Mouse (Mus musculus): ENCODE measurements around the gene Mmp28.

Mmp28 gene

DNA sequence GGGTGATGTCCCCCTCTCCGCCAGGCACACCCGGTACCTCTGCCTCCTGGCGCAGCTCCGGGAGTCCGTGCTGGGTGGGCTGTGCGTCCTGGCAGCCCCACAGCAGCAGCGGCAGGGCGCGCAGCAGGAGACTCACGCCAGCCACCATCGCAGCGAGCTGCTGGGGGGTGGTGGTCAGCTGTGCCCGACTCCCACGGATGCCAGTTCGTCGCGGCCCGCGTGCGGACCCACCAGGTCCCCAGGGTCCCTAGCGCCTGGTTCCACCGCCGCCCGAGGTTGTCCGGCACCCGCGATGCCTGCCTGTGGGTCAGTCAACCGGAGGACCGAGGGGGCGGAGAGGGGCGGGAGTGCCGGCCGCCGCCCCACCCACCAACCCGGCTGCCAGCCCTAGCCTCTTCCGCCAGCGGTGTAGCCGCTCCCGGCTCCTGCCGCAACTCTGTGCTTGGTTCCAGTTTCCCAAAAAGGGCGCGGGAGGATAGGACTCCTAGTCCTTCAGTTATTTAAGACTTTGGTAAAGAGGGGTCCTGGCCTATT lies at the start of gene Mmp28:
Mmp28 (minus strand) TSS at position 361 of the 534 bp plus-strand sequence.
- no peak for DNase-seq (ENCODE audit: low read depth)

DNA sequence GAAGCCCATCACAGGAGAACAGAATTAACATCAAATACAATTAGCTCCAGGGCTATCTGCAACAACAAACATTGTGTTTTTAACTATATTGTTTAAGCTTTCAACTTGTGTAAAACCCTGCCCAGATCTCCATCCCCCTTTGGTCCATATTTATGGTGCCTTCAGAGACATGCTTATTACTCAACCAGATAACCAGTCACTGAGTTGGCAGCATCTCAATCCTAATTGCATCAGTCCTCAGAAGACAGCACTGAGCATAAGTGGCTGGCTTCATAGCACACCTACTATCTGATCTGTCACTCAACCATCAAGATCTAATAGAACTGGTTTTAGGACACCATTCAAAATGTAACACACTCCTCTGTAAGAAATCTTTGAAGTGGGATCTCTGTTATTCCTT lies 46.6 kb upstream of the Mmp28 start:
- no peak for DNase-seq (ENCODE audit: low read depth)

DNA sequence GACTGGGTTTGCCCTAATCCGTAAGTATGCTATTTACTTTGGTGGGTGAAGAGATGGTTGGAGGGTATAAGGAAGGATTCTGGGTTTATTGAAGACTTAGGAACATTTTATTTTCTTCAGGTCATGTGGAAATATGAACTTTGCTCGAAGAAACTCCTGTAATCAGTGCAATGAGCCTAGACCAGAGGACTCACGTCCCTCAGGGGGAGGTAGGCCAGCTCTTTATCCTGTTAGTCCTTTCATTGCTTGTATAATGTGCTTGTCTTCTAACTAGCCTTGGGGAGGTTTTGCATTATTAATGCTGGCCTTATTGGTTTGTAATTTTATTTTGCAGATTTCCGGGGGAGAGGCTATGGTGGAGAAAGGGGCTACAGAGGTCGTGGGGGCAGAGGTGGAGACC lies 41.4 kb upstream of the Mmp28 start:
- no peak for DNase-seq (ENCODE audit: low read depth)

DNA sequence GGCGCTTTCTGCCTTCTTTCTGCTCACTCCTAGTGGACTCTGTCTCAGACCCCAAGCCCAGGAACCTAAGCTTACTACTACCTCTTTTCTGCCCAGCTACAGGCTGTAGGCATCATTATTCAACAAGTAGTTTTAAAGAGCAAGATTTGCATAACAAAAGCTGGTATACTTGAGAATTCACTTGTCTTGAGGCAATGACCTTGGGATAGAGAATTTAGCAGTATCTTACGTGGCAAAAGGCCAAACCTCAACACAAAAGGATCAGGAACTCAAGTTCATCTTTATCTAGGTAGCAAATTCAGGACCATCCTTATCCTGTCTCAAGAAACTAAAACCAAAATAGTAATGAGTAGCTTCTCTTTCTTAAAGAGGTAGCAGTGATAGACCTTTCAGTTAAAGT lies 32.7 kb upstream of the Mmp28 start:
- no peak for DNase-seq (ENCODE audit: low read depth)

DNA sequence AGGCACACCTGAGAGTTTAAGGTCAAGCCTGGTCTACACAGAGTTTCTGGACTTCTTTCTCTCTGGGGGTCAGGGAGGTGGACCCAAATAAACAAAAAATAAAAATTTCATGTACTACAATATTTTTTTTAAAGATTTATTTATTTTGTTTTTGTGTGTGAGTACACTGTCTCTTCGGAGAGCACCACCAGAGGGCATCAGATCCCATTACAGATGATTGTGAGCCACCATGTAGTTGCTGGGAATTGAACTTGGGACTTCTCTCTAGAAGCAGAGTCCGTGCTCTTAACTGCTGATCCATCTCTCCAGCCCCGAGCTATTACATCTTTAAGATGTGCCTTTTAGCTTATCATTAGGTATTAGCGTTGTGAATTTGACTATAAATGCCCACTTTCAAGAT lies 28.6 kb upstream of the Mmp28 start:
- DNase-seq (ENCODE audit: low read depth): no peak

DNA sequence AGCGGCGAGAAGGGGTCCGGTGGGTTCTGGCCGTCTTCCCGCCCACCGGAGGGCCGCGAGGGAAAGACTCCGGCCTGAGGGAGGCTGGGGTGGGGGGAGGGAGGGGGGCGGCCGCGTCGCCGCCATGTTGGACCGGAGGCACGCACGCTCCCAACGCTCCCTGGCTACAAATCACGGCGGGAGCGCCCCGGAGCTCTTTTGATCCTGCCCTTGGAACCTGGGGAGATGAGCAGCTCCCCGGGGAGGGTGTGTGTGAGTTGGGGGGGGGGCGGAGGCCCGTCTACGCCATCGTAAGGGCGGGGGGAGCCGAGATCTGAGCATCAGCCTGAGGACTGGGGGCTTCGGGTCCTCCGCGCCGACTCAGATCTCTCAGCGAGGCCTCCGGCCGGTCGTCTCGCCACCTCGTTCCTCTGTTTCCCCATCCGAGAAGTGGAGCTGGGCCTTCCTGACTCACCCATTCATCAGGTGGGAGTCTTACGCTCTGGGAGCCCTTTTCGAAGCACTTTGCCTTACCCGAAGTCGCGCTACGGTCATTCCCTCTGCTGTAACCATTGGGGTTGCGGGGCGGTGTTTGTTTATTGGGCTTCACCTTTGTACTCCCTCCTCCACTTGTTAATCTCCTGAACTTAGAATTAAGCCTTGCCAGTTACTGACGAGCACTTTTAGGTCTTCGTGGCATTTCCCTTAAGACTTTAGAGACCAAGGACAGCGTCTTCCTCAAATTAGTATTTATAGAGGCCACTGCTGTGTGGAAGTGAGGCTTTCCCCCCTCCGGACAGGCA lies 10.6 kb upstream of the Mmp28 start:
- no peak for DNase-seq (ENCODE audit: low read depth)

DNA sequence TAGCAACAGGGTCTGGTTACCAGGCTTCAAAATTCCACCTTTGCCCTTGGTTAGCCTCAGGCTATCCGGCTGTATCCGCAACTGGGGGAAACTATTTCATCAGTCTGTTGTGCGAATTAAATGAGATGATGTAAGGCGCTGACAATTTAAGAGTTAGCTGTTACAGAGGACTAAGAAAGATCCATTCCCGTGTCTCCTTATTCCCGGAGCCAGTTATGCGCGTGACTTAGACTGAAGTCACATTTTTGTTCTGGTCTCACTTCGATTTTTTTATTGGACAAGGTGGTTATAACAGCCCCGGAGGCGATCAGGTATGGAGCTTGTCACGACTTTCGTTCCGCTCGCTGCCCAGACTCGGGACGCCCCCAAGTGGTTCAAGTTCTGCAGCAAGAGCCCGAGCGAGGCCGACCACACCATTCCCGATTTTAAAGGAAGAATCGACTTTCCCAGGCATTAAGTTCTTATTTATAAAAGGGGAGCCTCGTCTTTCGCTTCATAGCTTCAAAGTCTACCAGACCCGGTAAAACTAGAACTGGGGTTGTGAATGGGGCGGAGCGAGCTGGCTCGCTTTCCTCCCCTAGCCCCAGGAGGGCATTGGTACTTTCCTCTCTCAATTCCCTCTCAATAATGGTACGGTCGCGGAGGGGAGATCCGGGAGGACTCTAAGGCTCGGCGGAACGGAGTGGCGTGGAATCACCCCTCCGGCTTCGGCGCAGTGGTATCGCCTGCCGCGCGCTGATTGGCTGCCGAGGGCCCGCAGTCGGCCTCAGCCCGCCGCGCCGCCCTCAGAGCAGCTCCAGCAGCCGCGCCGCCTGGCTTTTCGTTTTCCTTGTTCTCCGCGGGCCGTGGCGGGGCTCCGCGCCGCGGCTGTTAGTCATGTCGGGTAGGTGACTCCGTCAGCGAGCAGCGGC lies 9.7 kb upstream of the Mmp28 start, which contains the start of gene Taf15:
Taf15 (plus strand) TSS at position 763 of the 911 bp plus-strand sequence.
- DNase-seq (ENCODE audit: low read depth): peak; percentile 99

DNA sequence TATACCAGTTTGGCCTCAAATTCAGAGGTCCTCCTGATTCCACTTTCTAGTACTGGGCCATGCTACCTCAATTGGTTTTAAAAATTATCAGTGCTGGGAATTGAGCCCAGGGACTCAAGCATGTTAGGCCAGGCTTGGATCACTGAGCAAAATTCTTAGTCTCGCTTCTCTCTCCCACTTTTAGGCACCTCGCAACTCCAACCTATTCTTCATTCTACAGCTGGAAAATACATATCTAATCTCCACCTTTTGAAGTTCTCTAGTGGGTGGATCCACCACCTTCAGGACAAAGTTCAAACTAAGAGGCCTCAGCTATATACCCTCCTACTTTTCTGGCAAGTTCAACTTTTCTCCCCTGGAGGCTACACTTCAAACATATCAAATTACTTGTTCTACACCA lies 8.9 kb upstream of the Mmp28 start:
- DNase-seq (ENCODE audit: low read depth): no peak

DNA sequence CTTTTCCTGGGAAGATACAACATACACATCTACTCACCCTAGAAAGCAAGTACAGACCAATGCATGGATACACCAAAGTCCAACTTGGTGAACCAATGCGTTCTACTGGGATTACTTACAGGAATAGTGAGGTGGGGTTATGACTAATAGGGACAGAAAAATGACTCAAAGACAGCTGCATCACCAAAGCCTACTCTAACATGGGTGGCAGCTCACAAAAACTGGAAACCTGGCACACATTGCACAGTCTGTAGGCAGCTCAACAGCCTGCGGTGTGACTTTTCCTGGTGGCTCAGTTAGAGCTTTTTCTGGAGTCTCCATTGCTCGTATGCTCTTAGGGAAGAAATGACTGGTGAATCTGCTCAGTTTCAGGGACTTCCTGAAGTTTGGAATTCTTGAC lies 5.9 kb upstream of the Mmp28 start:
- DNase-seq (ENCODE audit: low read depth): no peak

DNA sequence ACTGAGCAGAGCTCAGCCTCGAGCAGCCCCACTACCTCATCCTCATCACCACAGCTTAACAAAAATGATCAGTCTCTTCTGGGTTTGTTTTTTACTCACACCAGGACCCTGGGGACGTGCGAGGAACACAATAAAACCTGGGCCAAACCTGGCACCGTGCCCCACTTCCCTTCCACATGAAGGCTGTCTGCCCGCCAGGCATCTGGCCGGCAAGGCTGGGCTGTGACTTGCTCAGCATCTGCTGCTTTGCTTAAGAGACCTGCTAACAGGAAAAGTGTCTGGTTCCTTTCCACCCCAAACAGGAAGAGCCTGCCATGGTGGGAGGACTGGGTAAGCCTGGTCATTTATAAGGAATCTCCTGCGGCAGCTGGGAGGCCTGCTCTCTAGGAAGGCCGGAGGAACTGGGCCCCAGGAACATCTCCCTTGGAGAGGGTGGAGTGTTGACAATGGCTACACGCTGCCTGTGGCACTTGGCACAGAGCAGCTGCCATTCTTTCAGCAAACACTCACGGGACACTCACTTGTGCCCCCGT lies 4.3 kb upstream of the Mmp28 start:
- DNase-seq (ENCODE audit: low read depth): no peak

DNA sequence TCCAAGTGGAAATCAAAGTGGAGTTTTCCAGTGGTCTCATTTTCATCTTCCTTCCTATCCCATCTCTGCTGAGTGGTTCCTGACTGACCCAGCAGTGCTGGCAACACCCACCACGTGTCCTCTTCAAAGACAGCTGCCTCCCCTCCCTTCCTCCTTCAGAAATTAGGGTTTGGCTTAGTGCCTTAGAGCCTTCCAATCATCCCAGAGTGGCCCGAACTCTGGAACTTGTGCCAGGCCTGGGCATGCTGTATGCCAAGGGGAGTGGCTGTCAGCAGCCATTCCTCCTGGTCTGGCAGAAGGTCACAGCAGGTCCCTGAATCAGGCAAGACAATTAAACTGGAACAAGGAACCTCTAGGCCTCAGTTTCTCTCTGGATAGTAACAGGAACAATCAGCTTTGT lies 3.1 kb upstream of the Mmp28 start:
- no peak for DNase-seq (ENCODE audit: low read depth)

DNA sequence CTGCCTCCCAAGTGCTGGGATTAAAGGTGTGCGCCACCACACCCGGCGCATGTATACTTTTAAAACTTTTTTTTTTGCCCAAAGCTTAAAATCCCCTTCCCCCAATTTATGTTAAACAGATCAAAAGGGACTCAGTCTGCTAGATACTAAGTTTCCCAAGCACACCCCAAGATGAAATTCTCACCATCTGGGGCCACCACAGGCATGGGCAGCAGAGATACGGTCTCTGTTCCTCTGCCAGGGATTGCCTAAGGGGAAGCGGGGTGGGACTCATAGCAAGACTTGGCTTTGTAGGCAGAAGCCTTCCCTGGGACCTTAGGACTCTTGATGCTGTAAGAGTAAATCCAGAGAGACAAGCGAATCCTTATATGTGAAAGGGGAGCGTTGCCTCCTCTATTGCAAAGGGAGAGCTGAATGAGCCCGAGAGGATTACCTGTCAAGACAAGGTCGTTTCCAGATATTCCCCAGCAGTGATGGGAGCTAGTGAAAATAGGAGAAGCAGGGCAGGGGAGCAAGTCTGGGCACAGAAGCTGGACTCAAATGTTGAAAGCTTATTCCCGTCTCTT lies 1.3 kb downstream of the Mmp28 start:
- no peak for DNase-seq (ENCODE audit: low read depth)

DNA sequence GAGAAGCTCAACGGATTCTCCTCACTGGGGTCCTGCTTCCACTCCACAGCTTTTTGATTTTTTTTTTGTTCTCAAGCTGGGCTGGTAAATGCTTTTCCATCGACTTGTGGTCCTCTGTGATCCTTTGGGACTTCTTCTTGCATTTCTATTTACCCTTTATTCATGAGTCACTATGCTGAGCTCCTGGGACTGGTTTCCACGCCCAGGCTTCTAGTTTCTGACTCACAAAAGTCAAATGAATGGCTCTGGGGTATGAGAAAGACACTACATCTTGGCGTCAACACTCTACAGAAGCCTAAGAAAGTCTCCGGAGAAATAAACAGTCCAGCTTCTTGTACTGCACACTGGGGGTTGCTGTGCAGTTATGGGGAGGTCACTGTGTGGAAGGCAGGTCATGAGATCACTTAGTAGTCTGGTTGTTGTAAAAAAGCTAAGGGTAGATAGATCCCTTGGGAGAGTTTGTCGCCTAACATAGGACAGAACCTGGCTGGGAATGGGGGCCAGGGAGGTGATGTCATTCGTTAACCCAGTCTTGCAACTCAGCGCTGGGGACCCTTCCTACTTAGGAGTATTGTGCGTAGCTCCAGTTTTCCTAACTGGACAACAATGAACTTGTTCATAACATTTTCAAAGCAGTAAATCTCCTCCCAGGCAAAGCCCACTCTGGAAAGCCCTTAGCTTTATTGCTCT lies 4.8 kb downstream of the Mmp28 start:
- DNase-seq (ENCODE audit: low read depth): no peak

DNA sequence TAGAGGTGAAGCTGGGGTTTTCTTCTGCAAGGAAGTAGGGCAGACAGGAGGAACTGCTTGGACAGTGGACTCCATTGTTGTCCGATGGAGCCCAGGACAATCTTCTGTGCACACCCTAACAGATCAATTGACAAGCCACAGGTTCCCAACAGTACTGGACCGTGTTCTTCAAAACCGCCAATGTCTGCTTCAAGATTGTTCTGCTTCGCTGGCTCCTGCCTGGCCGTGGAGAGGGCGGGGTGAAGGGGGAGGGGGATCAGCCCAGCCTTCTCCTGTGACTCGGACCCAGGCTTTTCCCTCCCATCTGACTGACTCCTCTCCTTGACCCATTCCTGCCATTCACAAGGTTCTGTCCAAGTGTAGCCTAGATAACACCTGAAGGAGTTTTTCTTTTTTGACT lies 5.6 kb downstream of the Mmp28 start:
- DNase-seq (ENCODE audit: low read depth): no peak

DNA sequence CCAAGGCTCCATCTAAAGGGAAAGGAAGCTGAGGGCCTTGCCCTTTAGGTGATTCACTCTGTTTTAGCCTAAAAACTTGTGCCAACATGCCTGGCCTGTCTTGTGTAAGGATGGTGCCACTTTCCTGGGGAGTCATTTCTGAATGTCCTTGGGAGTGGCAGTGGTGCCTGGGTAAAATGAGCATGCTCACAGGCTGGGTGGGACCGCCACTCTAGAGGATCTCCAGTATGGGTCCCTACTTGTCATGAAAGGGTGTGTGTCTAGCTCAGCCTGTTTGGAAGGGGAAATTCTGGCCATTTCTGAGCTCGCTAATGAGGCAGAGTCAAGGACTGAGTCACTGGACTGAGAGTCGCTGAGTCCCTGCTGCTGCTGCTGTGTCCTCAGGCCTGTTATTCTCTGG lies 7.3 kb downstream of the Mmp28 start:
- DNase-seq (ENCODE audit: low read depth): no peak

DNA sequence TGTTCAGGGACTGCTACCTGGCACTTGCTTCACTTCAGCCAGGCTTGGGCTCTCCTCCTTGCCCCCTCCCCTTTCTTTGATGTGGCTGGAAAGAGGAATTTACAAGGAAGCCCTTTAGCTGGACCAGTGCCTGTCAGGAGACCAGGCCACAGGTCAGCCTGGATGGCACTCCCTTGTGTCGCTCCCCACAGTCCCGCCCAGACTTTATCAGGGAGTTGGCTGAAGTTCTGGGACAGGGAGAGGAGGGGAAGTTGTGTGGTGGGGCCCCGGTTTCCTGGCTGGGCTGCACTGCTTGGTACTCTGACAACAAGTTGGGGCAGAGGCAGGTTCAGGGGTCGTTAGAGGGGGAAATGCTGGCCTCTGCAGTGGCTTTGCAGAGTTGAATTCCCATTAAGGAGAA lies 8.3 kb downstream of the Mmp28 start:
- DNase-seq (ENCODE audit: low read depth): no peak

DNA sequence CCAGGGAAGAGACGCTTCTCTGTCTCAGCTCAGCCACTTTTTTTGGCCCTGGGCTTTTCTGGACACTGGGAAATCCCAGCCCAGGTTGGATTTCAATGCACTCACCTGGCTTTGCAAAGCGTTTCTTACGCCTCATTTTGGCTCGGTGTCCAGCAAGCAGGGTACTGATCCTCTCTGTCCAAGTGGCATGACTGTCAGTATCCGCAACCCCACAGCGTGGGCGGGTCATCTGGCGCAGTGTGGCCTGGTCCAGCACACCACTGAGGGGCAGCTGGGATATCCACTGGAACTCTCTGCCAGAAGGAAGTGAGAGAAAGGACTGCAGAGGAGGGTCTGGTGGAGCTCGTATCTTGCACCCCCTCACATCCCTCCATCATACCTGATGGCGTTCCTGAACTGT lies 11.6 kb downstream of the Mmp28 start:
- no peak for DNase-seq (ENCODE audit: low read depth)

DNA sequence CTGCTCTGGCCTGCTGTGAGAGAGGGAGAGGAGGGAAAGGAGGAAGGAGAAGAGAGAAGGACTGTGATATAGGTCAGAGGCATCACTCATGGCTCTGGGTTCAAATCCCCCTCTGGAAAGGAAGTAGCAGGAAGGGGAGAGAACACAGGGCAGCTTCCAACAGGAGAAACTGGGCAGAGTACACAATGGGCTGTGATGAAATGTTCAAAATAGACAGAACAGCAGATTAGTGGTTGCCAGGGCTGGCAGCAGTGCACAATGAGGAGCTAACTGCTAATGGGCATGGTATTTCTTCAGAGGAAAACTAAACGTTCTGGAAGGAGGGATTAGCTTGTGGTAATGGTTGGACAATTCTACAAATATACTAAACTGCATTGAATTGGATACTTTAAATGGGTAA lies 12.3 kb downstream of the Mmp28 start:
- DNase-seq (ENCODE audit: low read depth): no peak

DNA sequence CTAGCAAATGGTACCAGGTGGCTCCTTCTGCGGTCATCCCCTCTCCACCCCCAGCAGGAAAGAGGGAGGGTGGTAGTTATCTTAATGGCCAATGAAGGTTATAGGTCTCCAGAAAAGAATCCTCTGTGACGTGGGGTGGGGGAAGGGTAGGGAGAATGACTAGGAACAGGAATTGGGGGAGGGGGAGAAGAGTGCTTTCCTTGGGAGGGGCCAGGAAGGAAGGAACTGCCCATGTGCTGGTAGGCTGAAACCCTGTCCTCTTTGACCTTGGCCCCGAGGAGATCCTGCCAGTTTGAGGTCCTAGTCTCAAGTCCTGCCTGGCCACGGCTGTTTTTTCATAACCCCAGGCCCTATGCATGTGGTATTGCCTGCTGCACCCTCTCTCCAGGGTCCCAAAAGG lies 13.6 kb downstream of the Mmp28 start:
- no peak for DNase-seq (ENCODE audit: low read depth)

DNA sequence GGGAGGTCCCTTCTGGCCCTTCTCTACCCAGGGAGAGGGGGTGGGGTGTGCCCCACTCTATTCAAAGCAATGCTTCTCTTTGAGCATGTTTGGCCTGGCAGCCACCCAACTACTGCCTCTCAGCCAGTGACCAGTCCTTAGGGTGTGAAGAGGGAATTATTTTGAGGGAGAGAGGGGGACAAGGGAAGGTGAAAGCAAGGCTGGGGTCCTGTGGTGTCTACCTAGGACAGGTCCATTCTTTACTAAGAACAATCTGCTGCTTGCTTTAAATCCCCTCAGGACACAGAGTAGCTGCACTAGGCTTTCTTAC lies 14.0 kb downstream of the Mmp28 start:
- no peak for DNase-seq (ENCODE audit: low read depth)

DNA sequence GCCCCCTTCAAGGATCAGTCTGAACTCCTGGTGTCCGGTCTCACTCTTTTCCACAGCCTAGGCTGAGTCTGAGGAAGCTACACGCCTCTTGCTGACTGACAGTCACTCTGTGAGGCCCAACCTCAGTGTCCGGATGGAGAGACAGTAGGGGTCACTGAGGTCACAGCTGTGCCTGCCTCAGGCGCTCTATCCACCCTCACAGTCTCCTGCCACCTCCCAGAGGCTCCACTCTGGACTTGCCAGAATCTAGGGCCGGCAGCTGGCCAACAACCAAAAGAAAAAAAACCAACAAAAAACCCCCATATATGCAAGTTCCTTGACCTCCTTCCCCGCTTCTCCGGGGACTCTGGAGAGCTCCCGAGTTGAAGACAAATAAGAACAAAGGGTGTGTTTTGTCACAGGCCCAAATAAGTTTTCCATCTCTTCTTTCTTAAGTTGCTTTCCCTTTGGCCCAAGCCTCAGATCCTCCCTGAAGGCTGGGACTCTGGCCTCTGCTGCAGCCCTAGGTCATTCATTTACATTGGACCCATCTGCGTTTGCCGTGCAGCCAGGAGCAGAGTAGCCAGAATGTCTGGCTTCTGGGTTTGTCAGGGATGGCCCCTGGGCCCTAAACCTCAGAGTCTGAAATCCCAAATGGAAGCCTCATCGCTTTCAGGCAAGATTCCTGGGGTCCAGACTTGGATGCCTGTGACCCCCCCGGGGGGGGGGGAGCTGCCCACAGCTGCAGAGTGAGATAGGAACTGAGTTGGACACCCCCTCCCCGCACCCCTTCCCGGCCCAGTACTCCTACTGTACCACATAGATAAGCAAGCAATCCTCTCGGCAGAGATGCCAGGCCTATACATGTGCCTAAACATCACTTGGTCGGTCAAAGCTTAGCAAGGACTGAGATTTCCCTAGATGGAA lies 14.6 kb downstream of the Mmp28 start:
- no peak for DNase-seq (ENCODE audit: low read depth)

Measured in c-Kit-positive CD71-positive TER-119-negative erythroid progenitor cells, embryonic 14.5 days (primary cell).